Mouse (Mus musculus) intestine, embryonic 14.5 days (tissue): ENCODE results near the gene Fbxl20. TPM values are rescaled to one million over a fixed set of nuclear protein-coding genes. Genes with fewer than 3 reads are reported as not detected.

Experiments used
- ATAC-seq: fragments of 200-750 bp; cut with Nextera tagmentation; replicated peaks from 2 replicates; pipeline ENCODE4 v1.8.0; 2017; ENCODE audit warnings: low read depth, moderate number of reproducible peaks, moderate TSS enrichment, moderate library complexity; ENCODE audit not compliant: low FRiP score, low TSS enrichment
- DNase-seq: peaks from one replicate; pipeline ENCODE4 v3.0.0-alpha.2; 2018; ENCODE audit warnings: low spot score
- H3K27ac ChIP-seq: fragments of 300-500 bp; sonication (generic); 2 replicates; pipeline ENCODE4 v1.5.1; 2014; ENCODE audit warnings: low read depth, mild to moderate bottlenecking, control low read depth
- H3K27me3 ChIP-seq: fragments of 300-500 bp; sonication (generic); replicated peaks from 2 replicates; pipeline ENCODE4 v1.6.1; 2014; ENCODE audit warnings: low read length, control low read depth; ENCODE audit not compliant: control insufficient read depth, insufficient read depth
- H3K36me3 ChIP-seq: fragments of 300-500 bp; sonication (generic); 2 replicates; pipeline ENCODE4 v1.6.1; 2014; ENCODE audit warnings: low read length, control low read depth; ENCODE audit not compliant: control insufficient read depth, insufficient read depth
- H3K4me1 ChIP-seq: fragments of 300-500 bp; sonication (generic); replicated peaks from 2 replicates; pipeline ENCODE4 v1.6.1; 2014; ENCODE audit warnings: low read length, control low read depth, mixed read lengths; ENCODE audit not compliant: control insufficient read depth, insufficient read depth
- H3K4me2 ChIP-seq: fragments of 300-500 bp; sonication (generic); 2 replicates; pipeline ENCODE4 v1.6.1; 2014; ENCODE audit warnings: low read length
- H3K4me3 ChIP-seq: fragments of 300-500 bp; sonication (generic); 2 replicates; pipeline ENCODE4 v1.5.1; 2014; ENCODE audit warnings: low read depth, low read length, control low read depth, mixed read lengths
- H3K9ac ChIP-seq: fragments of 300-500 bp; sonication (generic); 2 replicates; pipeline ENCODE4 v1.6.1; 2014; ENCODE audit warnings: mild to moderate bottlenecking, low read length
- H3K9me3 ChIP-seq: fragments of 300-500 bp; sonication (generic); 2 replicates; pipeline ENCODE4 v1.6.1; 2016; ENCODE audit warnings: low read length, control low read depth; ENCODE audit not compliant: control insufficient read depth
- WGBS: fragments of 180-500 bp; shearing (Covaris S2); extraction: QIAGEN DNeasy Blood & Tissue Kit; methylation state at CpG from one replicate; pipeline ENCODE4 v1.1.7; 2014; 5-methylcytosine and 5-hydroxymethylcytosine counted together
- polyA plus RNA-seq: library from polyadenylated mRNA; unstranded; fragments of >200 nt; fragmentation: Nextera tagmentation; extraction: Ambion mirVana; gene quantifications from 2 replicates; pipeline ENCODE4 v1.2.1, GENCODE M21; 2014

Fbxl20 gene
- polyA plus RNA-seq, 1 experiment from 2014 or later = 15.5 TPM

DNA sequence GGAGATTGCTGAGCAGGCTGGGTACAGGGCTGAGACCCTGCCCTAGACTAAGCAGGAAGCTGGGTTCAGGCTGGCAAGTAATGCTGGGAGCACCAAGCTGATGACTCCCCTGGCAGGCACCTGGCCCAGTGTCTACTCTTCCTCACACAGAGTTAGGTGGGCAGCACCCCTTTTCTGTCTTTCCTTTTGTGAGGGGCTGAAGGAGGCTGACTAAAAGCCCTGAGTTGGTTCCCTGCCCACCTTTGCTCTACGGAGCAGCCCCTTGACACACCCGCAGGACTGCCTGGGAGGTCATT lies 99.7 kb downstream of the Fbxl20 start:
- DNase-seq = no peak
- Histone ChIP-seq H3K27ac (no peak overlapping the region), H3K4me3 (no peak overlapping the region), H3K9me3 (no peaks in the 10 kb centered on the region), H3K36me3 (no peaks in the 10 kb centered on the region), H3K27me3 (peaks cover 60% of the 10 kb centered on the region), H3K4me1 (no peaks in the 10 kb centered on the region), H3K4me2 (no peak overlapping the region), H3K9ac (no peak overlapping the region)
- no peak for ATAC-seq
- 14% methylated on average over 2 of the region's 2 CpGs for WGBS

DNA sequence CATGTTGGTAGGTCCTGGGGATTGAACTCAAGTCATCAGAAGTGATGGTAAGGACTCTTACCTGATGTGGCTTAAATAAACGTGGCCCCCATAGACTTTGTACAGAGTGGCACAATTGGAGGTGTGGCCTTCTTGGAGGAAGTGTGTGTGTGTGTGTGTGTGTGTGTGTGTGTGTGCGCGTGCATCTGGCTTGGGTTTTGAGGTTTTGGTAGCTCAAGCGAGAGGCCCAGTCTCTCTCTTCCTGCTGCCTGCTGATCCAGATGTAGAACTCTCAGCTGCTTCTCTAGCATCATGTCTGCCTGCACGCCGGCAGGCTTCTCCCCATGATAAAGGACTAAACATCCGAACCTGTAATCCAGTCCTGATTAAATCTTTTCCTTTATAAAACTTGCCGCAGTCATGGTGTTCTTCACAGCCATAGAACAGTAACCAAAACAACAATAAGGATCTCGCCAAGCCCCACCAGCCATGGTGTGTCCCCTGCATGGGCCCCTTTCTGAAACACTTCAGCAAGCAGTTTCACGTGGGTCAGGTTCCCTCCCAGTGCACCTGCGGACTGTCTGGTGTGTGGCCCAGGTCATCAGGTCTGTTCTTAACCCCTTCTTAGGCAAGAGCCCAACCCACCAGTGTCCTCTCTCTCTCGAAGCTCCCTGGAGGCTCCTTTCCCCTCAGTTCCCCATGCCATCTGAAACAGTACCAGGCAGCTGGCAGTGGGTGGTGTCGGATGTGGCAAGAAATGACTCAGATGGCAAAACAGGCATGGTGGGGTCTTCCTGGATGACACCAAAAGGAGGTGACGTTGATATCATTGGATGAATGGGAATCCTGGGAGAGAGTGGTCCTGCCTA lies 100.3 kb downstream of the Fbxl20 start:
- 64% methylated on average over 14 of the region's 14 CpGs for WGBS
- no peak for DNase-seq
- H3K9ac ChIP-seq = no peak overlapping the region
- H3K4me2 ChIP-seq = no peak overlapping the region
- H3K4me3 ChIP-seq = no peak overlapping the region
- H3K9me3 ChIP-seq = no peaks in the 10 kb centered on the region
- no peaks in the 10 kb centered on the region for H3K36me3 ChIP-seq
- peaks cover 57% of the 10 kb centered on the region for H3K27me3 ChIP-seq
- no peak for ATAC-seq
- no peak overlapping the region for H3K27ac ChIP-seq
- H3K4me1 ChIP-seq = no peaks in the 10 kb centered on the region

DNA sequence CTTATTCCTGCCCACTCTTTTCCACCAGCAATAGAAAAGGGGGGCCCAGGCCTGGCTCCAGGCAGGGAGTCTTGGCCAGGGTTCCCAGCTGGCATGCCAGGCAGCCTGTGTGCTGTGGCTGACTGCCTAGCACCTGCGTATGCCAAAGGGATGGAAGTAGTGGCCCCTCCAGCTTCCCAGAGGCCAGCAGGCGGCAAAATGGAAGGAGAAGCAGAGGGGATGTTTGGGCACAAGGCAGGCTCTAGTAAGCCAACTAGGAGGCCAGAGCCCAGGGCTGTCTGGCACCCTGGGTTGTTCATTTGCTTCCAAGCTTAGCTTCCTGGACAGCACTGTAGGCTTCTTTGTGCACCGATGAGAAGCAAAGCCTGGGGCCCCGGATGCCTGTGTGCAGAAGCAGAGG lies 102.5 kb downstream of the Fbxl20 start:
- Histone ChIP-seq H3K4me1 (no peaks in the 10 kb centered on the region), H3K4me3 (no peak overlapping the region), H3K9ac (no peak overlapping the region), H3K4me2 (no peak overlapping the region), H3K27me3 (peaks cover 43% of the 10 kb centered on the region), H3K36me3 (no peaks in the 10 kb centered on the region), H3K27ac (no peak overlapping the region), H3K9me3 (no peaks in the 10 kb centered on the region)
- no peak for ATAC-seq
- DNase-seq = no peak
- 78% methylated on average over 4 of the region's 4 CpGs for WGBS

DNA sequence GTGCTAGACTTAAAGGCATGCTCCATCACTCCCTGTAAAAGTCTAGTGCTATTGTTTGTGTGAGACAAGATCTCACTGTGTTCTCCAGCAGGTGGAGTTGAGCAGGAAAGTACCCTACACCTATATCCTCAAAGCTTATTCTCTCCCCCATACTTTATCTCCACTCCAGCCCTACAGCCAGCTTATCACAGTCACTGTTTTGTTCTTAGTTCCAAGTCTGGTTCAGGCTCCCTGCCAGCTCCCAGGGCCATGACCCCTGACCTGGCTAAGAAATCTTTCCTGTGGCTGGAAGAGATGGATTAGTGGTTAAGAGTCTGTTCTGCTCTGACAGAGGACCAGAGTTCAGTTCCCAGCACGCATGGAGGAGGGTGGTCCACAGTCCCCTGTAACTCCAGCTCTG lies 103.7 kb downstream of the Fbxl20 start:
- H3K4me2 ChIP-seq = no peak overlapping the region
- 60% methylated on average over 1 of the region's 1 CpGs for WGBS

DNA sequence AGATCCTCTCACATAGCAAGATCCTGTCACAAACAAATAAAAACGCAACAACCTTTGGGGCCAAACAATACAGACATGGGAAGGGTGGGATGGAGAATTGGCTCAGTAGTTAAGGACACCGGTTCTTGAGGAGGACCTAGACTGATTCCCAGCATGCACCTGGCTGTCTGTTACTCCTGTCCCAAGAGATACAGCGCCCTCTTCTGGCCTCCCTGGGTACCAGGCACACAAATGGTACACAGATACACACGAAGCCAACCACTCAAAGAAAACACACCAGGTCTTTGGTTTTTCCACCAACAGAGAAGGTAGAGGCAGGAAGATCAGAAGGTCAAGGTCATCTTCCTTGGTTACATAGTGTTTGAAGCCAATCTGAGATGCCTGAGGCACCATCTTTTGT lies 104.6 kb downstream of the Fbxl20 start:
- WGBS = 69% methylated on average over 4 of the region's 4 CpGs
- Histone ChIP-seq H3K27ac (no peak overlapping the region), H3K9me3 (no peaks in the 10 kb centered on the region), H3K27me3 (peaks cover 21% of the 10 kb centered on the region), H3K4me1 (no peaks in the 10 kb centered on the region), H3K4me3 (no peak overlapping the region), H3K4me2 (no peak overlapping the region), H3K9ac (no peak overlapping the region), H3K36me3 (no peaks in the 10 kb centered on the region)
- ATAC-seq = no peak
- DNase-seq = no peak

More for the DNA sequence above, 103.7 kb downstream of the Fbxl20 start:
- Histone ChIP-seq H3K27ac (no peak overlapping the region), H3K9me3 (no peaks in the 10 kb centered on the region), H3K4me1 (no peaks in the 10 kb centered on the region), H3K9ac (no peak overlapping the region), H3K27me3 (peaks cover 30% of the 10 kb centered on the region), H3K4me3 (no peak overlapping the region), H3K36me3 (no peaks in the 10 kb centered on the region)
- DNase-seq = no peak
- no peak for ATAC-seq

DNA sequence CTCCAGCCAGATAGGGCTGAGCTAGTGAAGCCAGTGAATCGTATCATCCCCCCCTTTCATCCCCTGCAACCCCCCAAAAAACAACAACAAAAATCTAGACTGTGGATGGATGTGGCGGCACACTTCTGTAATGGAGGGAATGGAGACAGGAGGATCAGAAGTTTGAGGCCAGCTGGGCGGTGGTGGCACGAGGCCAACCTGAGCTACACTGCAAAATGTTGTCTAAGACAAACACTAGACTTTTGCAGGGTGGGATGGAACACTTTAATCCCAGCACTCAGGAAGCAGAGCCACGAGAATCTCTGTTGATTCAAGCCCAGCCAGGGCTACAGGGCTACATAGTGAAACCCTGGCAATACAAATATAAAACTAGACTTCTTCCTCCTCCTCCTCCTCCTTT lies 106.1 kb downstream of the Fbxl20 start:
- no peak for ATAC-seq
- Histone ChIP-seq H3K4me1 (no peaks in the 10 kb centered on the region), H3K36me3 (no peaks in the 10 kb centered on the region), H3K27me3 (peaks cover 10% of the 10 kb centered on the region; the same call in 1 of the 2 replicates), H3K9ac (no peak overlapping the region), H3K4me3 (no peak overlapping the region), H3K4me2 (no peak overlapping the region), H3K9me3 (no peaks in the 10 kb centered on the region), H3K27ac (no peak overlapping the region)
- 67% methylated on average over 5 of the region's 5 CpGs for WGBS
- DNase-seq = no peak

DNA sequence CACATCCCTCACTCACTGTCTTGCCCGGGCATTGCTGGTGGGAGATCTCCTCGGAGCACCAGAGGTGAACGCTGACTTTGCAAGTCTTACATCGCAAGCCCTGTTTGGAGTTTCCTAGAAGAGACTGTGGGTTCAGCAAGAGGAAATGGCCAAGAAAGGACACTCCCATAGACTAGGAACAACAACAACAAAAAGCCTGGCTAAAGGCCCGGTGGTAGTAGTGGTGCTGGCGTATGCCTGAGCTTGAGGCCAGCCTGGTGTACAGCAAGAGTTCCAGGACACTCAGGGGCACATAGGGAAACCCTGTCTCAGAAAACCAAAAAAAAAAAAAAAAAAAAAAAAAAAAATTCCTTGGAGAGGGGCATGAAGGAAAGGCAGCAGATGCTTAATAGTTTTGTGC lies 107.5 kb downstream of the Fbxl20 start:
- Histone ChIP-seq H3K4me2 (no peak overlapping the region), H3K9me3 (no peaks in the 10 kb centered on the region), H3K27me3 (0 out of 2 replicates have a peak, but pooled peaks cover 2% of the 10 kb centered on the region), H3K4me1 (no peaks in the 10 kb centered on the region), H3K36me3 (no peaks in the 10 kb centered on the region), H3K4me3 (no peak overlapping the region), H3K27ac (no peak overlapping the region), H3K9ac (no peak overlapping the region)
- WGBS = 81% methylated on average over 6 of the region's 6 CpGs
- ATAC-seq (no peak), DNase-seq (no peak)

DNA sequence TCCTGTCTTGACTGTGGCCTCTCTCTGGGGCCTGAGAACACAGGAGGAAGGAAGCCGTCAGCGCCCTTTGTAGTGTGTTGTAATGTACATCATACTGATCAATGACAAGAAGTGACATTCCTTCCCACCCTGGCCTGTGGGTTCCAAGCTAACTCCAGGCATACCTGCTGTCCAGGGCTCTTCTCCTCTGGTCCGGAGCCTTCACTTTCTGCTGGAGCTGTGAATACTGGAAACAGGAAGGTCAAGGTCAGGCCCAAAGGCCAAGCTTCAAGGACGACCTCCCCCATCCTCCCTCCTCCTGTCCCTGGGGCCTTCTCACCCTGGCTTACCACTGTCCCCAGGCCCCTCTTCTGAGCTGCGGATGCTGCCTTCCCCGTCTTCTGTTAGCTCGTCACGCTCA lies 109.2 kb downstream of the Fbxl20 start:
- ATAC-seq (no peak), DNase-seq (no peak)
- Histone ChIP-seq H3K36me3 (no peaks in the 10 kb centered on the region), H3K9me3 (no peaks in the 10 kb centered on the region), H3K9ac (no peak overlapping the region), H3K4me1 (no peaks in the 10 kb centered on the region), H3K4me3 (no peak overlapping the region), H3K4me2 (no peak overlapping the region), H3K27ac (no peak overlapping the region), H3K27me3 (peaks cover 7% of the 10 kb centered on the region)
- WGBS = 83% methylated on average over 8 of the region's 8 CpGs

DNA sequence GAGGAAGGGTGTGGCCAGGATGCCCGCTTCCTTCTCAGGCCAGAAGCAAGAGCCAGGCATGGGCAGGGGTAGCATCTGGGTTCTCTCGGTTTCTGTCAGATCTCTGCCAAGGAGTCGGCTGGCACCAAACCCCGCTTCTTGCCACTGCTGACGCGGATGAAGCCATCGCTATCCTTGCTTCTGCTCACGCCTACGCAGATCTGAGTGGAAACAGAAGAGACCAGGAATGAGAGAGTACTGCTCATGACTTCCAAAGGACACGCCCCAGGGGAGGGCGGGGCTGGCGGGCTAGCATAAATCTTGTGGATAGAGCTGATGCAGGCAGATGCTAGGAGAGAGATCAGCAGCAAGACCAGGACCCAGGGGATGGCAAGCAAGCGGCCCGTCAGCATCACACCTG lies 112.3 kb downstream of the Fbxl20 start:
- H3K27me3 ChIP-seq = peaks cover 13% of the 10 kb centered on the region
- H3K9ac ChIP-seq = no peak overlapping the region
- no peak overlapping the region for H3K27ac ChIP-seq
- H3K4me2 ChIP-seq = no peak overlapping the region
- 63% methylated on average over 14 of the region's 14 CpGs for WGBS
- H3K4me3 ChIP-seq = no peak overlapping the region
- no peaks in the 10 kb centered on the region for H3K9me3 ChIP-seq
- no peak for ATAC-seq
- H3K4me1 ChIP-seq = peaks cover 5% of the 10 kb centered on the region; the same call in 1 of the 2 replicates
- H3K36me3 ChIP-seq = no peaks in the 10 kb centered on the region
- DNase-seq = no peak
